In genomic region chr16:44717141-44717634, GRCm38 (mm10) we compare ENCODE assay signal across 12 mouse cellular contexts. TPM values are rescaled to one million over a fixed set of nuclear protein-coding genes. Genes with fewer than 3 reads are reported as not detected.
DNase-seq lines count a peak whose midpoint lies in the region; ATAC-seq and TF ChIP-seq lines count a peak whose summit lies in the region.
"Had no signal": no experiment of that assay in that cellular context is flagged by ENCODE, and none has a peak within 500 bp of the region (broad histone marks: within the 10 kb centered on the region; RNA-seq: fewer than 3 reads in every experiment).

No protein-coding gene starts in this region.

- no peak for TF ChIP-seq POLR2A in heart, adult 2 months (IDR thresholded peaks at IDR 0.05; ENCODE audit: insufficient read depth, low read depth, low read length)

- TF ChIP-seq CTCF in lung, postnatal 0 days (IDR thresholded peaks at IDR 0.05): no peak
- TF ChIP-seq CTCF in heart, adult 2 months (IDR thresholded peaks at IDR 0.05): no peak

- H3K79me2 ChIP-seq in heart, adult 2 months (replicated peaks; ENCODE audit: control insufficient read depth, insufficient read depth, low read length): no peaks in the 10 kb centered on the region

- intact Hi-C loops in heart, adult 2 months (cut with DNase I): loop anchor here (10.0 kb wide), 1 partner anchor 232 kb away; no protein-coding TSS in a partner anchor

- ATAC-seq in kidney, embryonic 15.5 days (replicated peaks; ENCODE audit: low FRiP score): 0 out of 2 replicates have a peak, but pooled peaks have one; percentile 25
- ATAC-seq in embryonic facial prominence, embryonic 15.5 days (ENCODE audit: insufficient number of reproducible peaks, low FRiP score, low TSS enrichment, low read depth): no peak
- ATAC-seq in hindbrain, embryonic 11.5 days (ENCODE audit: low FRiP score): peak; percentile 45; the same call in 1 of the 2 replicates
- ATAC-seq in midbrain, embryonic 14.5 days (ENCODE audit: low FRiP score, low TSS enrichment): peak; percentile 46
- ATAC-seq in lung, postnatal 0 days: no peak

- H3K9ac ChIP-seq in kidney, embryonic 15.5 days: no peak overlapping the region
- H3K9ac ChIP-seq in embryonic facial prominence, embryonic 15.5 days: no peak overlapping the region
- H3K9ac ChIP-seq in hindbrain, embryonic 11.5 days (ENCODE audit: low read depth, low read length): no peak overlapping the region
- H3K9ac ChIP-seq in midbrain, embryonic 14.5 days (replicated peaks; ENCODE audit: low read length): no peak overlapping the region
- no peak overlapping the region for H3K9ac ChIP-seq in lung, postnatal 0 days (replicated peaks; ENCODE audit: low read depth)
- no peak overlapping the region for H3K9ac ChIP-seq in heart, adult 2 months (ENCODE audit: low read depth, low read length)

- 85% methylated on average over 2 of the region's 2 CpGs for WGBS in kidney, embryonic 15.5 days
- WGBS in embryonic facial prominence, embryonic 15.5 days: 56% methylated on average over 2 of the region's 2 CpGs
- 84% methylated on average over 2 of the region's 2 CpGs for WGBS in hindbrain, embryonic 11.5 days
- WGBS in midbrain, embryonic 14.5 days: 70% methylated on average over 2 of the region's 2 CpGs
- WGBS in lung, postnatal 0 days: 72% methylated on average over 2 of the region's 2 CpGs
- 83% methylated on average over 2 of the region's 2 CpGs for WGBS in heart, adult 2 months

- H3K27ac ChIP-seq in kidney, embryonic 15.5 days: no peak overlapping the region
- 0 out of 2 replicates have a peak overlapping the region, but pooled peaks have one; percentile 28 for H3K27ac ChIP-seq in embryonic facial prominence, embryonic 15.5 days (replicated peaks)
- H3K27ac ChIP-seq in hindbrain, embryonic 11.5 days (ENCODE audit: low read depth, low read length): no peak overlapping the region
- H3K27ac ChIP-seq in midbrain, embryonic 14.5 days (replicated peaks; ENCODE audit: low read depth, low read length): no peak overlapping the region
- no peak overlapping the region for H3K27ac ChIP-seq in lung, postnatal 0 days (ENCODE audit: low read length)
- H3K27ac ChIP-seq in heart, adult 2 months: no peak overlapping the region

- DNase-seq in kidney, adult 11 months: no peak
- DNase-seq in hindbrain, embryonic 11.5 days (ENCODE audit: low spot score): no peak
- no peak for DNase-seq in midbrain, embryonic 14.5 days
- DNase-seq in lung, postnatal 0 days (ENCODE audit: low spot score): no peak
- no peak for DNase-seq in heart, adult 2 months
- no peak for DNase-seq in layer of hippocampus, postnatal 14 days (ENCODE audit: low spot score in 2 of 2)
- DNase-seq: adrenal gland, postnatal 25 days; gastrocnemius, postnatal 25 days; lung, adult 2 months; thymus, postnatal 4 days had no signal

- no peak overlapping the region for H3K4me3 ChIP-seq in kidney, embryonic 15.5 days (replicated peaks)
- H3K4me3 ChIP-seq in embryonic facial prominence, embryonic 15.5 days (replicated peaks): no peak overlapping the region
- H3K4me3 ChIP-seq in hindbrain, embryonic 11.5 days (ENCODE audit: low read depth, low read length): no peak overlapping the region
- H3K4me3 ChIP-seq in midbrain, embryonic 14.5 days (replicated peaks; ENCODE audit: low read depth, low read length): no peak overlapping the region
- no peak overlapping the region for H3K4me3 ChIP-seq in lung, postnatal 0 days (ENCODE audit: low read depth, low read length)
- no peak overlapping the region for H3K4me3 ChIP-seq in heart, adult 2 months

- no peak overlapping the region for H3K4me2 ChIP-seq in kidney, embryonic 15.5 days
- H3K4me2 ChIP-seq in embryonic facial prominence, embryonic 15.5 days (replicated peaks): no peak overlapping the region
- no peak overlapping the region for H3K4me2 ChIP-seq in hindbrain, embryonic 11.5 days (replicated peaks; ENCODE audit: low read depth, low read length)
- H3K4me2 ChIP-seq in midbrain, embryonic 14.5 days (ENCODE audit: low read length): no peak overlapping the region
- no peak overlapping the region for H3K4me2 ChIP-seq in lung, postnatal 0 days (replicated peaks; ENCODE audit: low read depth, low read length)

- 0 out of 2 replicates have a peak, but pooled peaks cover 3% of the 10 kb centered on the region for H3K4me1 ChIP-seq in kidney, embryonic 15.5 days
- H3K4me1 ChIP-seq in embryonic facial prominence, embryonic 15.5 days: no peaks in the 10 kb centered on the region
- no peaks in the 10 kb centered on the region for H3K4me1 ChIP-seq in hindbrain, embryonic 11.5 days (replicated peaks; ENCODE audit: control insufficient read depth, insufficient read depth, low read length)
- peaks cover 6% of the 10 kb centered on the region; the same call in 1 of the 2 replicates for H3K4me1 ChIP-seq in midbrain, embryonic 14.5 days (ENCODE audit: control insufficient read depth, insufficient read depth, low read length)
- no peaks in the 10 kb centered on the region for H3K4me1 ChIP-seq in lung, postnatal 0 days (ENCODE audit: insufficient read depth, low read depth, low read length)
- H3K4me1 ChIP-seq in heart, adult 2 months (ENCODE audit: control insufficient read depth, insufficient read depth, low read length): peaks cover 1% of the 10 kb centered on the region

- peaks cover 11% of the 10 kb centered on the region; the same call in 1 of the 2 replicates for H3K36me3 ChIP-seq in kidney, embryonic 15.5 days
- no peaks in the 10 kb centered on the region for H3K36me3 ChIP-seq in embryonic facial prominence, embryonic 15.5 days
- H3K36me3 ChIP-seq in hindbrain, embryonic 11.5 days (ENCODE audit: control insufficient read depth, insufficient read depth, low read length): 0 out of 2 replicates have a peak, but pooled peaks cover 2% of the 10 kb centered on the region
- no peaks in the 10 kb centered on the region for H3K36me3 ChIP-seq in midbrain, embryonic 14.5 days (ENCODE audit: control insufficient read depth, insufficient read depth, low read length)
- no peaks in the 10 kb centered on the region for H3K36me3 ChIP-seq in lung, postnatal 0 days (ENCODE audit: insufficient read depth, low read length)
- H3K36me3 ChIP-seq in heart, adult 2 months (ENCODE audit: control insufficient read depth, insufficient read depth, low read length): no peaks in the 10 kb centered on the region

- H3K9me3 ChIP-seq in kidney, embryonic 15.5 days (replicated peaks): no peaks in the 10 kb centered on the region
- no peaks in the 10 kb centered on the region for H3K9me3 ChIP-seq in embryonic facial prominence, embryonic 15.5 days (replicated peaks)
- H3K9me3 ChIP-seq in hindbrain, embryonic 11.5 days (ENCODE audit: control insufficient read depth, low read length): no peaks in the 10 kb centered on the region
- no peaks in the 10 kb centered on the region for H3K9me3 ChIP-seq in midbrain, embryonic 14.5 days (ENCODE audit: control insufficient read depth, low read length)
- H3K9me3 ChIP-seq in lung, postnatal 0 days (ENCODE audit: low read length): no peaks in the 10 kb centered on the region

- no peak for TF ChIP-seq EP300 in lung, postnatal 0 days (IDR thresholded peaks at IDR 0.05)
- no peak for TF ChIP-seq EP300 in heart, adult 2 months (IDR thresholded peaks at IDR 0.05; ENCODE audit: insufficient read depth, low read depth, low read length)

- no peaks in the 10 kb centered on the region for H3K27me3 ChIP-seq in kidney, embryonic 15.5 days
- H3K27me3 ChIP-seq in embryonic facial prominence, embryonic 15.5 days: no peaks in the 10 kb centered on the region
- no peaks in the 10 kb centered on the region for H3K27me3 ChIP-seq in hindbrain, embryonic 11.5 days (ENCODE audit: control insufficient read depth, insufficient read depth, low read length)
- H3K27me3 ChIP-seq in midbrain, embryonic 14.5 days (ENCODE audit: control insufficient read depth, insufficient read depth, low read length): no peaks in the 10 kb centered on the region
- H3K27me3 ChIP-seq in lung, postnatal 0 days (replicated peaks; ENCODE audit: insufficient read depth, low read length): no peaks in the 10 kb centered on the region
- no peaks in the 10 kb centered on the region for H3K27me3 ChIP-seq in heart, adult 2 months (ENCODE audit: control insufficient read depth, insufficient read depth, low read length)

RNA-seq across cellular contexts. Expression of gene Nepro, which starts 6.9 kb away (rescaled TPM):
- 10.5 and 11.3 TPM in 2 replicates for polyA plus RNA-seq in kidney, embryonic 15.5 days (2015; fragmentation: Nextera tagmentation; extraction: Ambion mirVana)
- 7.3 and 7.9 TPM in 2 replicates for polyA plus RNA-seq in embryonic facial prominence, embryonic 15.5 days (2015; fragmentation: Nextera tagmentation; extraction: Ambion mirVana)
- 10.6 and 13.1 TPM in 2 replicates for polyA plus RNA-seq in hindbrain, embryonic 11.5 days (2014; fragmentation: Nextera tagmentation; extraction: Ambion mirVana)
- 3.8 and 5.7 TPM in 2 replicates for polyA plus RNA-seq in midbrain, embryonic 14.5 days (2014; fragmentation: Nextera tagmentation; extraction: Ambion mirVana)
- polyA plus RNA-seq in lung, postnatal 0 days (2015; fragmentation: Nextera tagmentation; extraction: Ambion mirVana): 3.6 and 3.7 TPM in 2 replicates
- total RNA-seq in heart, adult 2 months (2021): 1 to 10 TPM; 4.0 to 4.9 TPM
- 1.3 and 2.9 TPM in 2 replicates for polyA plus RNA-seq in heart, adult 2 months (2012; rRNA removed)
- total RNA-seq in layer of hippocampus, postnatal 14 days (2021): 1 to 10 TPM; 4.3 to 6.5 TPM

RNA-seq across cellular contexts. Expression of gene Gtpbp8, which starts 29.0 kb away (rescaled TPM):
- polyA plus RNA-seq in kidney, embryonic 15.5 days (2015; fragmentation: Nextera tagmentation; extraction: Ambion mirVana): 29.5 and 32.8 TPM in 2 replicates
- polyA plus RNA-seq in embryonic facial prominence, embryonic 15.5 days (2015; fragmentation: Nextera tagmentation; extraction: Ambion mirVana): 21.0 and 24.7 TPM in 2 replicates
- polyA plus RNA-seq in hindbrain, embryonic 11.5 days (2014; fragmentation: Nextera tagmentation; extraction: Ambion mirVana): 29.4 and 32.9 TPM in 2 replicates
- polyA plus RNA-seq in midbrain, embryonic 14.5 days (2014; fragmentation: Nextera tagmentation; extraction: Ambion mirVana): 40.6 and 50.5 TPM in 2 replicates
- polyA plus RNA-seq in lung, postnatal 0 days (2015; fragmentation: Nextera tagmentation; extraction: Ambion mirVana): 17.2 and 19.5 TPM in 2 replicates
- 1 to 10 TPM; 8.1 to 9.9 TPM for total RNA-seq in heart, adult 2 months (2021)
- polyA plus RNA-seq in heart, adult 2 months (2012; rRNA removed): 3.2 and 4.4 TPM in 2 replicates
- 10 to 100 TPM; 26.1 to 27.7 TPM for total RNA-seq in layer of hippocampus, postnatal 14 days (2021)

RNA-seq across cellular contexts. Expression of gene Cd200r1, which starts 48.3 kb away (rescaled TPM):
- polyA plus RNA-seq in kidney, embryonic 15.5 days (2015; fragmentation: Nextera tagmentation; extraction: Ambion mirVana): 0.37 and 0.62 TPM in 2 replicates
- 1.6 and 2.1 TPM in 2 replicates for polyA plus RNA-seq in embryonic facial prominence, embryonic 15.5 days (2015; fragmentation: Nextera tagmentation; extraction: Ambion mirVana)
- polyA plus RNA-seq in hindbrain, embryonic 11.5 days (2014; fragmentation: Nextera tagmentation; extraction: Ambion mirVana): 0.64 and 0.94 TPM in 2 replicates
- polyA plus RNA-seq in midbrain, embryonic 14.5 days (2014; fragmentation: Nextera tagmentation; extraction: Ambion mirVana): 0.61 TPM in 1 of 2 replicates, not detected in the other
- polyA plus RNA-seq in lung, postnatal 0 days (2015; fragmentation: Nextera tagmentation; extraction: Ambion mirVana): 2.9 and 3.8 TPM in 2 replicates
- total RNA-seq in heart, adult 2 months (2021): under 1 TPM; 0.32 to 0.42 TPM
- polyA plus RNA-seq in heart, adult 2 months (2012; rRNA removed): 0.23 and 0.82 TPM in 2 replicates
- under 1 TPM in 1 of 2 experiments, not detected in 1; 0.23 TPM for total RNA-seq in layer of hippocampus, postnatal 14 days (2021)
- total RNA-seq: adrenal gland, postnatal 25 days had no signal

Comparison
In these comparisons a context has a peak if more than half of its experiments do, and no peak if none do; other contexts are left out.
1. ATAC-seq: peak in kidney, embryonic 15.5 days (single experiment), hindbrain, embryonic 11.5 days (single experiment) and midbrain, embryonic 14.5 days (single experiment); none in embryonic facial prominence, embryonic 15.5 days (single experiment) and lung, postnatal 0 days (single experiment).